Mouse (Mus musculus) thymus, adult 2 months (tissue): Measurements from ENCODE around the gene Ttc1. TPM values are rescaled to one million over a fixed set of nuclear protein-coding genes. Genes with fewer than 3 reads are reported as not detected.

Experiments used
- DNase-seq: peaks from one replicate; pipeline ENCODE4 v3.0.0; 2021
- H3K27ac ChIP-seq: fragments of 200-500 bp; 2 replicates; pipeline ENCODE4 v1.5.1; 2012; ENCODE audit warnings: low read length, control low read depth; ENCODE audit not compliant: control insufficient read depth, insufficient read depth
- H3K27me3 ChIP-seq: fragments of 200-500 bp; 2 replicates; pipeline ENCODE4 v1.6.1; 2012; ENCODE audit warnings: mild to moderate bottlenecking, low read length, moderate library complexity, mixed read lengths; ENCODE audit not compliant: control insufficient read depth, insufficient read depth
- H3K36me3 ChIP-seq: fragments of 200-500 bp; 2 replicates; pipeline ENCODE4 v1.6.1; 2012; ENCODE audit warnings: mild to moderate bottlenecking, low read length, moderate library complexity; ENCODE audit not compliant: control insufficient read depth, insufficient read depth
- H3K4me1 ChIP-seq: fragments of 200-500 bp; replicated peaks from 2 replicates; pipeline ENCODE4 v1.6.1; 2012; ENCODE audit warnings: low read length; ENCODE audit not compliant: control insufficient read depth, insufficient read depth
- H3K4me3 ChIP-seq: fragments of 200-500 bp; 2 replicates; pipeline ENCODE4 v1.5.1; 2012; ENCODE audit warnings: mild to moderate bottlenecking, low read length, control low read depth, moderate library complexity; ENCODE audit not compliant: control insufficient read depth, insufficient read depth
- CTCF ChIP-seq: fragments of 200-500 bp; IDR thresholded peaks from 2 replicates; pipeline ENCODE4 v1.5.1; 2012; ENCODE audit warnings: mild to moderate bottlenecking, control low read depth, low read length, moderate library complexity, borderline replicate concordance; ENCODE audit not compliant: control insufficient read depth, poor library complexity, insufficient read depth; ENCODE audit errors: extremely low read depth
- POLR2A ChIP-seq: fragments of 200-500 bp; IDR thresholded peaks from 2 replicates; pipeline ENCODE4 v1.6.1; 2012; ENCODE audit warnings: mild to moderate bottlenecking, low read length, control low read depth, moderate library complexity; ENCODE audit not compliant: control insufficient read depth, poor library complexity, insufficient read depth; ENCODE audit errors: extremely low read depth
- WGBS: fragments of 180-500 bp; shearing (Covaris S2); methylation state at CpG from one replicate; pipeline ENCODE4 v1.1.7; 2018; 5-methylcytosine and 5-hydroxymethylcytosine counted together
- polyA plus RNA-seq: library from polyadenylated mRNA; depleted of rRNA; stranded (reverse); fragments of >200 nt; gene quantifications from 2 replicates; pipeline ENCODE4 v1.2.3, GENCODE M21; 2012

The Ttc1 gene
- polyA plus RNA-seq, 1 experiment = 12.1 TPM

DNA sequence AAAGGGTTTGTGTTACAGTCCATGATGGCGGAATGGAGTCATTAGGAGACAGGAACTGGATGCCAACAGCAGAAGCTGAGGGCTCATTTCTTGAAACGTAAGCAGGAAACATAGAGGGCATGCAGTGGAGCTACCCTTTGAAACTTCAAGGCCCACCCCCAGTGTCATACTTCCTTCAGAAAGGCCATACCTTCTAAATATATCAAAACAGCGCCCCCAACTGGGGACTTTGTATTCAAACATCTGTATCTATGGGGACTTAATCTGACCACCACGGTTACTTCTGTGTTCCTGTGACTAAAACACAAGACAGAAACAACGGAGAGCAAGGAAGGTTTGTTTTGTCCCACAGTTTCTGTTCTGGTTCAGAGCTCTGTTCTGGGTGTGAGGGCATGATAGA lies 7.6 kb upstream of the Ttc1 start:
- 68% methylated on average over 5 of the region's 5 CpGs for WGBS
- no peak for DNase-seq
- no peak overlapping the region for H3K4me3 ChIP-seq

GRCm38 (mm10) chr11:43754568-43754967 lies 6.8 kb upstream of the Ttc1 start:
- 58% methylated on average over 1 of the region's 1 CpGs for WGBS
- no peak for DNase-seq
- H3K27me3 ChIP-seq = no peaks in the 10 kb centered on the region
- H3K4me1 ChIP-seq = no peaks in the 10 kb centered on the region
- no peak overlapping the region for H3K27ac ChIP-seq
- TF ChIP-seq POLR2A (no peak), CTCF (no peak)
- no peaks in the 10 kb centered on the region for H3K36me3 ChIP-seq
- H3K4me3 ChIP-seq = no peak overlapping the region

More for the DNA sequence above, 7.6 kb upstream of the Ttc1 start:
- H3K4me1 ChIP-seq = no peaks in the 10 kb centered on the region
- TF ChIP-seq CTCF = no peak
- no peak for TF ChIP-seq POLR2A
- no peak overlapping the region for H3K27ac ChIP-seq
- no peaks in the 10 kb centered on the region for H3K27me3 ChIP-seq
- no peaks in the 10 kb centered on the region for H3K36me3 ChIP-seq

- WGBS = 82% methylated on average over 2 of the region's 2 CpGs
Observed at GRCm38 (mm10) chr11:43751542-43751941, 3.7 kb upstream of the Ttc1 start.

DNA sequence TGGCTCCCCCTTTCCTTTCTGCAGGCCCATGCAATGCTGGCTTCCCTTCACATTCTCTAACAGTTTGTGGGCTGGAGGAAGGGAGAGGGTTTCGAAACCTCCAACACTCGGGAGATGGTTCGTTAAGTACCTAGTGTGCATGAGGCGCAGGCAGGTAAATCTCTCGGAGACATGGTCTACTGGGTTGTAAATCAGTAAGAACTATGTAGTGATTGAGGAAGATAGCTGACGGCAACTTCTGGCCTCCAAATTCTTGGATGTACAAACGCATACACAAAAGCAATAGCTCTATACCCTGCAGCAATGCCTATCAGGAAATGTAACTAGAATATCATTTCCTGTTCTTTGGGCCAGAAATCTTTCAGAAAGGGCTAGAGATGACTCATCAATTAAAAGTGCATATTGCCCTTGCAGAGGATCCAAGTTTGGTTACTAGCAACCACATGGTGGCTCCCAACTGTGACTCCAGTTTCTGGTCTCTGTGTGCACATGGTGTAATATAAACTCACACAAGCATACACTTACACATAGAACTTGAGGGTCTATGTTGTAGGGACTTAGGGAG lies 19.0 kb downstream of the Ttc1 start:
- 35% methylated on average over 7 of the region's 7 CpGs for WGBS
- no peak for DNase-seq
- H3K4me3 ChIP-seq = no peak overlapping the region

More at GRCm38 (mm10) chr11:43751542-43751941, 3.7 kb upstream of the Ttc1 start:
- no peak overlapping the region for H3K27ac ChIP-seq
- H3K36me3 ChIP-seq = no peaks in the 10 kb centered on the region
- TF ChIP-seq POLR2A (no peak), CTCF (no peak)
- peaks cover 3% of the 10 kb centered on the region; the same call in 1 of the 2 replicates for H3K4me1 ChIP-seq
- no peak overlapping the region for H3K4me3 ChIP-seq
- no peaks in the 10 kb centered on the region for H3K27me3 ChIP-seq
- DNase-seq = no peak

GRCm38 (mm10) chr11:43727796-43728195 lies 20.0 kb downstream of the Ttc1 start:
- no peaks in the 10 kb centered on the region for H3K4me1 ChIP-seq
- 20% methylated on average over 7 of the region's 7 CpGs for WGBS
- DNase-seq = no peak
- H3K27ac ChIP-seq = no peak overlapping the region
- TF ChIP-seq CTCF = no peak
- no peak for TF ChIP-seq POLR2A
- no peak overlapping the region for H3K4me3 ChIP-seq
- H3K27me3 ChIP-seq = no peaks in the 10 kb centered on the region
- peaks cover 19% of the 10 kb centered on the region for H3K36me3 ChIP-seq

More for the DNA sequence above, 19.0 kb downstream of the Ttc1 start:
- Histone ChIP-seq H3K4me1 (no peaks in the 10 kb centered on the region), H3K27ac (no peak overlapping the region), H3K27me3 (no peaks in the 10 kb centered on the region), H3K36me3 (peaks cover 21% of the 10 kb centered on the region)
- TF ChIP-seq CTCF (no peak), POLR2A (no peak)

DNA sequence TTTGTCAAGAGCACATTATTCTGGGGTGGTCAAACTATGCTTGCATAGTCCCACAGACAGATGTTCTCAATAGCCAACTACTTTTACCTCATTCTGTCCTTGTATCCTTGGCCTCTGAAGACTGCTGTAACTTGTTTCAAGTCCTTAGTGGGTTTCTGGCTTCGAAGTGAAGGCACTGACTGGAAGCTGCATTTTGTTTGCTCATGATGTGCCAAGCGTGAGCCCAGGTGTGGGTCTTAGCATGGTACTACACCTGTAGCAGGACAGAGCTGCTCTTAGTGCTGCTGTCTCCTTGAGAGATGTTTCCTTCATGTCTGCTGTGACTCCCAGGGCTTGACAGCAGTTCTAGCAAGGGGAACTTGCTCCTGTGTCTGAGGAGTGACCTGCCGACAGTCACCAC lies 24.4 kb downstream of the Ttc1 start:
- DNase-seq = no peak
- TF ChIP-seq CTCF = no peak
- TF ChIP-seq POLR2A = no peak
- Histone ChIP-seq H3K27me3 (no peaks in the 10 kb centered on the region), H3K4me1 (no peaks in the 10 kb centered on the region), H3K4me3 (no peak overlapping the region), H3K36me3 (peaks cover 19% of the 10 kb centered on the region), H3K27ac (no peak overlapping the region)
- WGBS = 89% methylated on average over 3 of the region's 3 CpGs

GRCm38 (mm10) chr11:43712178-43712577 lies 35.6 kb downstream of the Ttc1 start:
- Histone ChIP-seq H3K27me3 (no peaks in the 10 kb centered on the region), H3K36me3 (peaks cover 11% of the 10 kb centered on the region), H3K27ac (no peak overlapping the region), H3K4me1 (no peaks in the 10 kb centered on the region), H3K4me3 (no peak overlapping the region)
- no peak for TF ChIP-seq CTCF
- no peak for TF ChIP-seq POLR2A
- 73% methylated on average over 4 of the region's 4 CpGs for WGBS
- DNase-seq = no peak
